Mouse (Mus musculus) adrenal gland, postnatal 25 days (tissue): ENCODE measurements around the gene Zfp14. TPM values are rescaled to one million over a fixed set of nuclear protein-coding genes. Genes with fewer than 3 reads are reported as not detected.

Experiments used
- DNase-seq: peaks from one replicate; pipeline ENCODE4 v3.0.0; 2021; ENCODE audit warnings: mixed read lengths
- microRNA-seq, 2 experiments: library from miRNA; unstranded; fragments of <30 nt; microRNA quantifications; one replicate each; pipeline ENCODE4 v1.2.0; 2021
- total RNA-seq: library from RNA; stranded (reverse); gene quantifications from 2 replicates; pipeline ENCODE4 v1.2.3, GENCODE M21; 2021

Zfp14 gene
- total RNA-seq, 1 experiment from 2014 or later: 3.8 TPM

- DNase-seq: no peak
Observed at GRCm38 (mm10) chr7:30028572-30028971, 22.6 kb downstream of the Zfp14 start.

GRCm38 (mm10) chr7:30027331-30027730 is 23.8 kb downstream of the Zfp14 start:
- no peak for DNase-seq

GRCm38 (mm10) chr7:30025358-30025757 is 25.8 kb downstream of the Zfp14 start:
- no peak for DNase-seq

GRCm38 (mm10) chr7:30023800-30024199 is 27.4 kb downstream of the Zfp14 start:
- DNase-seq: no peak

GRCm38 (mm10) chr7:30023324-30023723 is 27.9 kb downstream of the Zfp14 start:
- DNase-seq: no peak

GRCm38 (mm10) chr7:30019543-30019942 is 31.6 kb downstream of the Zfp14 start:
- no peak for DNase-seq

GRCm38 (mm10) chr7:30017226-30017625 is 34.0 kb downstream of the Zfp14 start:
- no peak for DNase-seq

- no peak for DNase-seq
Observed at GRCm38 (mm10) chr7:30012956-30013363, 38.2 kb downstream of the Zfp14 start.

- no peak for DNase-seq
Observed at GRCm38 (mm10) chr7:30010551-30011195, 40.5 kb downstream of the Zfp14 start.

GRCm38 (mm10) chr7:30009321-30010085 is 41.7 kb downstream of the Zfp14 start:
- no peak for DNase-seq

GRCm38 (mm10) chr7:30008020-30008690 is 43.0 kb downstream of the Zfp14 start:
- DNase-seq: no peak

GRCm38 (mm10) chr7:30007601-30008000 is 43.6 kb downstream of the Zfp14 start:
- no peak for DNase-seq

- DNase-seq: no peak
Observed at GRCm38 (mm10) chr7:30000601-30001000, 50.6 kb downstream of the Zfp14 start.

GRCm38 (mm10) chr7:29995134-29995533 is 56.0 kb downstream of the Zfp14 start:
- DNase-seq: no peak

GRCm38 (mm10) chr7:29993340-29993739 is 57.8 kb downstream of the Zfp14 start:
- DNase-seq: no peak

GRCm38 (mm10) chr7:29992698-29993097 is 58.5 kb downstream of the Zfp14 start:
- DNase-seq: no peak

- no peak for DNase-seq
Observed at GRCm38 (mm10) chr7:29989031-29989430, 62.1 kb downstream of the Zfp14 start.

GRCm38 (mm10) chr7:29987551-29987950 is 63.6 kb downstream of the Zfp14 start:
- no peak for DNase-seq

Small RNAs within 50 kb of the gene (microRNA-seq; reads per million reads assigned to microRNA genes)
- 0 reads per million in 2 experiments for gene Gm23368

Other genes with a start within 250 kb of the Zfp14 start
- 13.7 and 18.7 TPM in 2 replicates for gene Zfp790, start 235.3 kb downstream of the Zfp14 start, total RNA-seq
- 0.90 and 1.1 TPM in 2 replicates for gene Zfp940, start 197.7 kb downstream of the Zfp14 start, total RNA-seq
- gene Zfp420, start 191.4 kb downstream of the Zfp14 start, total RNA-seq: 5.8 and 6.5 TPM in 2 replicates
- gene Zfp27, start 144.8 kb downstream of the Zfp14 start, total RNA-seq: 12.6 and 15.2 TPM in 2 replicates
- 6.8 and 7.7 TPM in 2 replicates for gene Zfp383, start 143.2 kb downstream of the Zfp14 start, total RNA-seq
- gene Zfp74, start 97.3 kb downstream of the Zfp14 start, total RNA-seq: 13.5 and 15.1 TPM in 2 replicates
- gene Zfp568, start 67.4 kb downstream of the Zfp14 start, total RNA-seq: 10.1 and 10.4 TPM in 2 replicates
- gene Zfp82, start 21.5 kb upstream of the Zfp14 start, total RNA-seq: 3.2 and 3.7 TPM in 2 replicates
- gene Gm26920, start 39.0 kb upstream of the Zfp14 start, total RNA-seq: not detected in 2 replicates
- 3.1 and 4.2 TPM in 2 replicates for gene Zfp566, start 39.1 kb upstream of the Zfp14 start, total RNA-seq
- gene Zfp260, start 43.4 kb upstream of the Zfp14 start, total RNA-seq: 48.8 TPM in 2 replicates
- 3.6 and 4.9 TPM in 2 replicates for gene Zfp382, start 70.6 kb upstream of the Zfp14 start, total RNA-seq
- gene Zfp146, start 118.4 kb upstream of the Zfp14 start, total RNA-seq: 45.3 and 50.2 TPM in 2 replicates
- 288 and 306 TPM in 2 replicates for gene Cox7a1, start 132.8 kb upstream of the Zfp14 start, total RNA-seq
- 624 and 670 TPM in 2 replicates for gene Capns1, start 147.4 kb upstream of the Zfp14 start, total RNA-seq
- 63.2 and 71.6 TPM in 2 replicates for gene Polr2i, start 180.6 kb upstream of the Zfp14 start, total RNA-seq
- 77.0 and 86.6 TPM in 2 replicates for gene Tbcb, start 180.9 kb upstream of the Zfp14 start, total RNA-seq
- not detected in 2 replicates for gene Ovol3, start 184.3 kb upstream of the Zfp14 start, total RNA-seq
- 1.2 TPM in 1 of 2 replicates, not detected in the other for gene Thap8, start 228.7 kb upstream of the Zfp14 start, total RNA-seq
- gene Wdr62, start 229.0 kb upstream of the Zfp14 start, total RNA-seq: 7.2 and 8.4 TPM in 2 replicates
- gene Clip3, start 240.3 kb upstream of the Zfp14 start, total RNA-seq: 21.1 and 29.5 TPM in 2 replicates